Mouse (Mus musculus) limb, embryonic 13.5 days (tissue): ENCODE measurements at regions not wholly inside any gene's neighbourhood (a gene's known extent, or its start where the extent isn't known, plus 50 kb on each side); places are given as distances from the start of the nearest gene placed in this dataset.

Experiments used
- ATAC-seq: fragments of 200-750 bp; cut with Nextera tagmentation; 2 replicates; pipeline ENCODE4 v1.8.0; 2017; ENCODE audit warnings: low read depth, moderate number of reproducible peaks, moderate TSS enrichment; ENCODE audit not compliant: low FRiP score
- H3K27ac ChIP-seq: fragments of 300-500 bp; sonication (generic); 2 replicates; pipeline ENCODE4 v1.5.1; 2015; ENCODE audit warnings: inconsistent platforms, mild to moderate bottlenecking, moderate library complexity
- H3K27me3 ChIP-seq: fragments of 300-500 bp; sonication (generic); 2 replicates; pipeline ENCODE4 v1.6.1; 2015; ENCODE audit warnings: mild to moderate bottlenecking, inconsistent platforms
- H3K36me3 ChIP-seq: fragments of 300-500 bp; sonication (generic); 2 replicates; pipeline ENCODE4 v1.6.1; 2015; ENCODE audit warnings: inconsistent platforms, mild to moderate bottlenecking, moderate library complexity
- H3K4me1 ChIP-seq: fragments of 300-500 bp; sonication (generic); 2 replicates; pipeline ENCODE4 v1.6.1; 2015; ENCODE audit warnings: inconsistent platforms
- H3K4me2 ChIP-seq: fragments of 300-500 bp; sonication (generic); replicated peaks from 2 replicates; pipeline ENCODE4 v1.6.1; 2015; ENCODE audit warnings: inconsistent platforms, mild to moderate bottlenecking, moderate library complexity
- H3K4me3 ChIP-seq: fragments of 300-500 bp; sonication (generic); 2 replicates; pipeline ENCODE4 v1.5.1; 2015; ENCODE audit warnings: moderate library complexity, mild to moderate bottlenecking, inconsistent platforms
- H3K9ac ChIP-seq: fragments of 300-500 bp; sonication (generic); 2 replicates; pipeline ENCODE4 v1.6.1; 2015; ENCODE audit warnings: mild to moderate bottlenecking, inconsistent platforms
- H3K9me3 ChIP-seq: fragments of 300-500 bp; sonication (generic); 2 replicates; pipeline ENCODE4 v1.6.1; 2016; ENCODE audit warnings: inconsistent platforms
- WGBS: fragments of 180-500 bp; shearing (Covaris S2); methylation state at CpG from one replicate; pipeline ENCODE4 v1.1.7; 2015; 5-methylcytosine and 5-hydroxymethylcytosine counted together

- no peak for ATAC-seq
- 59% methylated on average over 1 of the region's 1 CpGs for WGBS
- no peak overlapping the region for H3K9ac ChIP-seq
Observed at GRCm38 (mm10) chr8:11061711-11062110, 53.5 kb upstream of the Irs2 start.

GRCm38 (mm10) chr8:11060604-11061003 is 52.3 kb upstream of the Irs2 start:
- 50% methylated on average over 3 of the region's 3 CpGs for WGBS

More at GRCm38 (mm10) chr8:11061711-11062110, 53.5 kb upstream of the Irs2 start:
- H3K36me3 ChIP-seq, result no peaks in the 10 kb centered on the region
- no peaks in the 10 kb centered on the region for H3K4me1 ChIP-seq
- no peak overlapping the region for H3K4me3 ChIP-seq
- H3K27ac ChIP-seq, result no peak overlapping the region
- no peak overlapping the region for H3K4me2 ChIP-seq
- peaks cover 29% of the 10 kb centered on the region for H3K27me3 ChIP-seq
- H3K9me3 ChIP-seq, result no peaks in the 10 kb centered on the region; the same call in 1 of the 2 replicates

DNA sequence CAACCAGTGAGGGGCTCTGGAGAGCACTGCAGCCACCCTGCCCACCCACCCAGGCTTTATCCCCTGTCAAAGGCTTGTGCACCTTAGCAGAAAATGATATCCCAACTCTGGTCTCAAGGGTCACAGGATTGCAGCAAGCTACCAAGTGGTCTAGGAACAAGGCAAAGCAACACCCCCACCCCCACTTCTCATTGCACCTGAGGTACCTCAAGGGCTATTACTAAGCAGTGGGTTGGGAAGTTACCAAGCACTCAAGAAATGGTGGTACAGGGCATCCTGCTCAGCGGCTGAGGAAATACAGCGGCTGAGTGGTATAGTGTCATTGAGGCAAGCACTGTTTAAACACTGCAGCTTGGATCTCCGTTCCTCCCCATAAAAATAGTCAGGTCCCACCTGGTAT is 50.1 kb upstream of the Irs2 start:
- H3K4me1 ChIP-seq, result peaks cover 23% of the 10 kb centered on the region
- no peaks in the 10 kb centered on the region for H3K9me3 ChIP-seq
- no peak for ATAC-seq
- peaks cover 36% of the 10 kb centered on the region for H3K27me3 ChIP-seq
- H3K4me2 ChIP-seq, result no peak overlapping the region
- no peaks in the 10 kb centered on the region for H3K36me3 ChIP-seq
- WGBS, result 88% methylated on average over 3 of the region's 3 CpGs
- H3K9ac ChIP-seq, result no peak overlapping the region
- no peak overlapping the region for H3K27ac ChIP-seq
- no peak overlapping the region for H3K4me3 ChIP-seq

More at GRCm38 (mm10) chr8:11060604-11061003, 52.3 kb upstream of the Irs2 start:
- Histone ChIP-seq H3K4me2 (no peak overlapping the region), H3K27me3 (peaks cover 29% of the 10 kb centered on the region), H3K9me3 (no peaks in the 10 kb centered on the region), H3K36me3 (no peaks in the 10 kb centered on the region), H3K9ac (no peak overlapping the region), H3K4me1 (peaks cover 5% of the 10 kb centered on the region), H3K4me3 (no peak overlapping the region), H3K27ac (no peak overlapping the region)
- peak; percentile 40; the same call in 1 of the 2 replicates for ATAC-seq
